Mouse (Mus musculus): ENCODE measurements around the gene Prf1. TPM values are rescaled to one million over a fixed set of nuclear protein-coding genes. Genes with fewer than 3 reads are reported as not detected.

Prf1 gene
- total and polyA plus RNA-seq, 3 experiments: 0.39 to 0.93 (median 0.43) TPM

GRCm38 (mm10) chr10:61312754-61313153 is 15.1 kb downstream of the Prf1 start:
- H3K9ac ChIP-seq (ENCODE audit: insufficient read depth, low read depth): no peak overlapping the region
- no peaks in the 10 kb centered on the region for H3K36me3 ChIP-seq (replicated peaks in 1 of 2; ENCODE audit: control insufficient read depth in 1 of 2, insufficient read depth in 1 of 2, low read length in 1 of 2)
- no peak overlapping the region for H3K4me2 ChIP-seq (ENCODE audit: insufficient read depth, low read depth, poor library complexity, severe bottlenecking)
- H3K27me3 ChIP-seq (replicated peaks): no peaks in the 10 kb centered on the region
- no peaks in the 10 kb centered on the region for H3K9me3 ChIP-seq (replicated peaks; ENCODE audit: low read length)
- H3K79me2 ChIP-seq (replicated peaks; ENCODE audit: control insufficient read depth, extremely low read depth, insufficient read depth, poor library complexity, severe bottlenecking): no peaks in the 10 kb centered on the region
- no peak overlapping the region for H3K27ac ChIP-seq (ENCODE audit: insufficient read depth, low read depth)
- peaks cover 5 to 17% of the 10 kb centered on the region in 2 experiments for H3K4me1 ChIP-seq (ENCODE audit: control insufficient read depth in 1 of 2, insufficient read depth in 2 of 2)
- no peak overlapping the region for H3K4me3 ChIP-seq (replicated peaks in 1 of 3; ENCODE audit: low read depth in 2 of 3, low read length in 2 of 3, poor library complexity in 1 of 3)
- DNase-seq (ENCODE audit: extremely low read depth): no peak
- in situ Hi-C loops (cut with MboI; ENCODE audit: low pct_ligation_motif_present, low pct_unique_long_range_greater_than_20kb, low sequenced_read_pairs) (no loop called here), dilution Hi-C loops (cut with MboI; ENCODE audit: extremely low pct_ligation_motif_present, extremely low pct_unique_long_range_greater_than_20kb, low sequenced_read_pairs) (no loop called here)
- no peak for TF ChIP-seq BHLHE40 (IDR thresholded peaks at IDR 0.05; ENCODE audit: low read depth, low read length)
- TF ChIP-seq MYC (IDR thresholded peaks at IDR 0.05; ENCODE audit: low read depth, low read length): no peak
- TF ChIP-seq IRF4 (IDR thresholded peaks at IDR 0.05; ENCODE audit: low read depth, low read length): no peak
- no peak for TF ChIP-seq POLR2AphosphoS2 (IDR thresholded peaks at IDR 0.05; ENCODE audit: low read depth, low read length)
- no peak for TF ChIP-seq ZKSCAN1 (IDR thresholded peaks at IDR 0.05; ENCODE audit: borderline replicate concordance, low read depth, low read length)
- TF ChIP-seq ELF1 (IDR thresholded peaks at IDR 0.05; ENCODE audit: low read depth, low read length): no peak
- no peak for TF ChIP-seq ETS1 (conservative IDR thresholded peaks at IDR 0.05; ENCODE audit: low read depth, low read length)
- no peak for TF ChIP-seq GABPA (IDR thresholded peaks at IDR 0.05; ENCODE audit: insufficient replicate concordance, low read depth, low read length)
- TF ChIP-seq EP300 (IDR thresholded peaks at IDR 0.05; ENCODE audit: low read length): no peak
- no peak for TF ChIP-seq MAFK (IDR thresholded peaks at IDR 0.05; ENCODE audit: insufficient replicate concordance, low read length)
- TF ChIP-seq MAZ (IDR thresholded peaks at IDR 0.05; ENCODE audit: low read depth, low read length): no peak
- no peak for TF ChIP-seq ZC3H11A (IDR thresholded peaks at IDR 0.05; ENCODE audit: low read depth, low read length)
- TF ChIP-seq JUN (IDR thresholded peaks at IDR 0.05; ENCODE audit: insufficient read depth, low read depth, low read length): no peak
- TF ChIP-seq POLR2A (IDR thresholded peaks at IDR 0.05; ENCODE audit: low read depth, low read length): no peak
- no peak for TF ChIP-seq USF2 (conservative IDR thresholded peaks at IDR 0.05; ENCODE audit: low read depth, low read length)
- TF ChIP-seq JUND (conservative IDR thresholded peaks at IDR 0.05; ENCODE audit: low read depth, low read length): no peak
- TF ChIP-seq SMC3 (IDR thresholded peaks at IDR 0.05; ENCODE audit: low read depth, low read length): no peak
- TF ChIP-seq CHD2 (IDR thresholded peaks at IDR 0.05; ENCODE audit: low read length): no peak
- no peak for TF ChIP-seq TCF12 (IDR thresholded peaks at IDR 0.05; ENCODE audit: low read depth, low read length)
- TF ChIP-seq E2F4 (IDR thresholded peaks at IDR 0.05; ENCODE audit: insufficient replicate concordance, low read depth, low read length): no peak

DNA sequence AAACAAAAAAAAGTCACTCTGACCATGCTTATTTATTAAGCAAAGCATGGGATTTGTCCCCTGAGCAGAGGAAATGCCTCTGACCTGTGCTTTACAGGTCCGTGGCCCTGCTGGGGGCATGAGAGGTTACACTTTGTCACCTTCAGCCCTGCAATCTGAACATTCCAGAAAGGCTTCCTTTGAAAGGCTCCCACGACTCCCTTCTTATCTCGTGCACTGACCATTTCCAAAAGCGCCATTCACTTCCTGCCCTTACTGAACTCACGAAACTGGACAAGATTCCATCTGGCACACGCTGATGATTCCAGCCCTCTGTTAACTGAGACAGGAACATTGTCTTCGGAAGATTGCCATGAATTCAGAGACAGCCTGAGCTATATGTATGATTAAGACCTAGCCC is 16.1 kb downstream of the Prf1 start:
- in situ Hi-C loops (cut with MboI; ENCODE audit: low pct_ligation_motif_present, low pct_unique_long_range_greater_than_20kb, low sequenced_read_pairs) (no loop called here), dilution Hi-C loops (cut with MboI; ENCODE audit: extremely low pct_ligation_motif_present, extremely low pct_unique_long_range_greater_than_20kb, low sequenced_read_pairs) (no loop called here)
- Histone ChIP-seq H3K9me3 (replicated peaks; ENCODE audit: low read length) (no peaks in the 10 kb centered on the region), H3K27me3 (replicated peaks) (no peaks in the 10 kb centered on the region), H3K4me2 (ENCODE audit: insufficient read depth, low read depth, poor library complexity, severe bottlenecking) (no peak overlapping the region), H3K36me3 (replicated peaks in 1 of 2; ENCODE audit: control insufficient read depth in 1 of 2, insufficient read depth in 1 of 2, low read length in 1 of 2) (no peaks in the 10 kb centered on the region), H3K9ac (ENCODE audit: insufficient read depth, low read depth) (no peak overlapping the region), H3K79me2 (replicated peaks; ENCODE audit: control insufficient read depth, extremely low read depth, insufficient read depth, poor library complexity, severe bottlenecking) (no peaks in the 10 kb centered on the region), H3K4me3 (replicated peaks in 1 of 3; ENCODE audit: low read depth in 2 of 3, low read length in 2 of 3, poor library complexity in 1 of 3) (no peak overlapping the region), H3K27ac (ENCODE audit: insufficient read depth, low read depth) (no peak overlapping the region), H3K4me1 (ENCODE audit: control insufficient read depth in 1 of 2, insufficient read depth in 2 of 2) (peaks cover 3 to 11% of the 10 kb centered on the region in 2 experiments)
- TF ChIP-seq NELFE (IDR thresholded peaks at IDR 0.05; ENCODE audit: low read depth, low read length) (no peak), POLR2AphosphoS2 (IDR thresholded peaks at IDR 0.05; ENCODE audit: low read depth, low read length) (no peak), POLR2A (IDR thresholded peaks at IDR 0.05; ENCODE audit: low read depth, low read length) (no peak), TBP (conservative IDR thresholded peaks at IDR 0.05; ENCODE audit: low read depth, low read length) (no peak), EP300 (IDR thresholded peaks at IDR 0.05; ENCODE audit: low read length) (no peak), TCF12 (IDR thresholded peaks at IDR 0.05; ENCODE audit: low read depth, low read length) (no peak), USF1 (IDR thresholded peaks at IDR 0.05; ENCODE audit: low read depth, low read length) (no peak), ZMIZ1 (IDR thresholded peaks at IDR 0.05; ENCODE audit: low read depth, low read length) (no peak), IRF4 (IDR thresholded peaks at IDR 0.05; ENCODE audit: low read depth, low read length) (no peak), JUND (conservative IDR thresholded peaks at IDR 0.05; ENCODE audit: low read depth, low read length) (no peak), HCFC1 (IDR thresholded peaks at IDR 0.05; ENCODE audit: low read depth, low read length) (no peak)
- no peak for DNase-seq (ENCODE audit: extremely low read depth)

Measured in CH12.LX (cell line).